Mouse (Mus musculus): ENCODE data around the gene Tox4. TPM values are rescaled to one million over a fixed set of nuclear protein-coding genes. Genes with fewer than 3 reads are reported as not detected.

Gene Tox4
- 56.0 and 61.0 TPM in 2 replicates for polyA plus RNA-seq (2015; fragmentation: Nextera tagmentation; extraction: Ambion mirVana)

GRCm38 (mm10) chr14:52278932-52279746 is at the start of gene Tox4, which contains the start of gene Rab2b:
Gene Tox4, plus strand, starts transcription at chr14:52279146.
Gene Rab2b, minus strand, starts transcription at chr14:52279545.
- H3K4me1 ChIP-seq: peaks cover 17% of the 10 kb centered on the region
- peaks cover 6% of the 10 kb centered on the region; the same call in 1 of the 2 replicates for H3K36me3 ChIP-seq (replicated peaks)
- peak; percentile 99 for ATAC-seq (replicated peaks)
- no peaks in the 10 kb centered on the region for H3K27me3 ChIP-seq (replicated peaks)
- H3K9ac ChIP-seq: peak within 1 kb of the TSS; percentile 70
- peak within 1 kb of the TSS; percentile 72 for H3K4me3 ChIP-seq
- WGBS: under 1% methylated on average over 66 of the region's 66 CpGs
- H3K9me3 ChIP-seq: no peaks in the 10 kb centered on the region
- H3K27ac ChIP-seq: peak within 1 kb of the TSS; percentile 88
- peak within 1 kb of the TSS; percentile 62 for H3K4me2 ChIP-seq

- Histone ChIP-seq H3K27ac (no peak overlapping the region), H3K4me2 (no peak overlapping the region), H3K36me3 (replicated peaks) (peaks cover 70% of the 10 kb centered on the region), H3K9me3 (no peaks in the 10 kb centered on the region), H3K27me3 (replicated peaks) (no peaks in the 10 kb centered on the region), H3K4me1 (no peaks in the 10 kb centered on the region), H3K9ac (no peak overlapping the region), H3K4me3 (no peak overlapping the region)
- WGBS: 86% methylated on average over 6 of the region's 6 CpGs
- ATAC-seq (replicated peaks): no peak
These were observed 46.7 kb upstream of the Tox4 start for GRCm38 (mm10) chr14:52232249-52232648.

DNA sequence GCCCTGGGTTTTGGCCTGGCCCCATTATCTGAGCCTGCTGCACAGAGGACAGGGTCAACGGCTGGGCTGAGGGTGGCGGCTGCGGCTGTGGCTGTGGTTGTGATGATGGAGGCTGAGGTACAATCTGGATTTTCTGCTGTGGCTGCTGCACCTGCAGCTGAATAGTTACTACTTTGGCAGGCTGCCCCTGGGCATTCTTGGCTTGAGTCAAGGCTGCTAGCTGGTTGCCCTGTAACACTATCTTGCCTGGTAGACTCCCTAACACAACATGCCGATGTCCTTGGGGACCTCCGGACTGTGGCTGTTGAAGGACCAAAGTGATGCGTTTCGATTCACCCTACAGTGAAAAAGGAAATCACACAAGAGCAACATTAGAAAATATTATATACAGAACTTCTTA is 43.8 kb upstream of the Tox4 start:
- no peaks in the 10 kb centered on the region for H3K9me3 ChIP-seq
- no peak overlapping the region for H3K4me3 ChIP-seq
- H3K4me2 ChIP-seq: no peak overlapping the region
- H3K27me3 ChIP-seq (replicated peaks): no peaks in the 10 kb centered on the region
- ATAC-seq (replicated peaks): no peak
- H3K9ac ChIP-seq: no peak overlapping the region
- 91% methylated on average over 7 of the region's 7 CpGs for WGBS
- no peak overlapping the region for H3K27ac ChIP-seq
- H3K36me3 ChIP-seq (replicated peaks): peaks cover 46% of the 10 kb centered on the region
- H3K4me1 ChIP-seq: no peaks in the 10 kb centered on the region

DNA sequence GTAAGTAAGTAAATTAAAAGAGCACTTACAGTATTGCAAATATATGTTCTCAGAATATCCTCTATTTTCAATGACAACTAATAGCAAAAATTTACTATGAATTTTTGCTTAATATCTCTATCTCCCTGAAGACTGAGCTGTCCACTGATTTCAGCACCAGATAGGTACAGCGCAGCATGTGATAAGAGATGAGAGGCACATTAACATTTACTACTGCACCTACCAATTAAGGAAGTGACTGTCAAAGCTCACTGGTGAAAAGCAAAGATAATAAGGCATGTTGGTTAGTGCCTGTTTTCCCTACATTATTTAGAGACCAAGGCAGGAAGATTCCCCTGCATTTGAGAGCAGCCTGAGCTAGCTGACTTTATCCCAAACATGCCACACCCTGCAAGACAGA is 42.7 kb upstream of the Tox4 start:
- H3K27ac ChIP-seq: no peak overlapping the region
- WGBS: 100% methylated on average over 1 of the region's 1 CpGs
- peaks cover 36% of the 10 kb centered on the region for H3K36me3 ChIP-seq (replicated peaks)
- H3K9me3 ChIP-seq: no peaks in the 10 kb centered on the region
- no peak for ATAC-seq (replicated peaks)
- no peaks in the 10 kb centered on the region for H3K27me3 ChIP-seq (replicated peaks)
- H3K4me3 ChIP-seq: no peak overlapping the region
- H3K4me1 ChIP-seq: no peaks in the 10 kb centered on the region
- no peak overlapping the region for H3K9ac ChIP-seq
- H3K4me2 ChIP-seq: no peak overlapping the region

- Histone ChIP-seq H3K4me2 (peak overlapping the region; percentile 81), H3K9ac (peak overlapping the region; percentile 68), H3K4me3 (peak overlapping the region; percentile 60), H3K27ac (peak overlapping the region; percentile 74), H3K36me3 (replicated peaks) (no peaks in the 10 kb centered on the region), H3K27me3 (replicated peaks) (no peaks in the 10 kb centered on the region), H3K9me3 (no peaks in the 10 kb centered on the region), H3K4me1 (peaks cover 15% of the 10 kb centered on the region)
- WGBS: under 1% methylated on average over 32 of the region's 32 CpGs
- peak; percentile 100 for ATAC-seq (replicated peaks)
These were observed 34.8 kb upstream of the Tox4 start for GRCm38 (mm10) chr14:52244041-52244689.

DNA sequence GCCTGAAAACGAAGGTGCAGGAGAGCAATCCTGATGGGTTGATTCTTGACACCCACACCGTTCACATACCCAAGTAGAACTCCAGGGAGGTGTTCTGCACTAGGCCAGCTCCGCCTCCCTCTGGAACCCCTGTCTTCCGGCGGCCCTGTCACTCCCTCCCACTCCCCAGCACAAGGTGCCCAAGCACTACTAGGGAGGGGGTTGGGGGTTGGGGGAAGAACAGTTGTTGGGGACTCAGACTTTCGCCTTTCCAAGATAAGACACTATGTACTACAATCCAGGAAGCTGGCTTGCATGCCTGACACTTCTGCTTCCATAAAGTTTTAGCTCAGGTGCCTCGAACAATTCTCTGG is 34.3 kb upstream of the Tox4 start:
- Histone ChIP-seq H3K4me2 (peak overlapping the region; percentile 81), H3K27ac (peak overlapping the region; percentile 64), H3K9ac (peak overlapping the region; percentile 59), H3K4me1 (peaks cover 15% of the 10 kb centered on the region), H3K4me3 (peak overlapping the region; percentile 60), H3K9me3 (no peaks in the 10 kb centered on the region), H3K27me3 (replicated peaks) (no peaks in the 10 kb centered on the region), H3K36me3 (replicated peaks) (0 out of 2 replicates have a peak, but pooled peaks cover 1% of the 10 kb centered on the region)
- ATAC-seq (replicated peaks): peak; percentile 85
- WGBS: 8% methylated on average over 7 of the region's 7 CpGs

DNA sequence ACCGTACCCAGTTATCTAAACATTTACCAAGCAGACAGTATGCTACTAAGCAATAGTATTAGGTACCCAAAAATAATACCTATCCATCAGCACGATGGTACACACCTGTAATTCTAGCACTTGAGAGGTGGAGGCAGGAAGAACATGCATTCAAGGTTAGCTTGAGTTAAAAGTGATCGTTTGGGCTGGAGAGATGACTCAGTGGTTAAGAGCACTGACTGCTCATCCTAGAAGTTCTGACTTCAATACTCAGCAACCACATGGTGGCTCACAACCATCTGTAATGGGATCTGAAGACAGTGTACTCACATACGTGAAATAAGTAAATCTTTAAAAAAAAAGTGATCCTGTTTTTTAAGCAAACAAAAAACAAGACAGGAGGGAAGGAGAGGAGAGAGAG is 32.8 kb upstream of the Tox4 start:
- Histone ChIP-seq H3K4me2 (no peak overlapping the region), H3K9ac (no peak overlapping the region), H3K36me3 (replicated peaks) (0 out of 2 replicates have a peak, but pooled peaks cover 3% of the 10 kb centered on the region), H3K9me3 (no peaks in the 10 kb centered on the region), H3K27me3 (replicated peaks) (no peaks in the 10 kb centered on the region), H3K27ac (no peak overlapping the region), H3K4me3 (no peak overlapping the region), H3K4me1 (peaks cover 15% of the 10 kb centered on the region)
- ATAC-seq (replicated peaks): no peak
- WGBS: 88% methylated on average over 4 of the region's 4 CpGs

DNA sequence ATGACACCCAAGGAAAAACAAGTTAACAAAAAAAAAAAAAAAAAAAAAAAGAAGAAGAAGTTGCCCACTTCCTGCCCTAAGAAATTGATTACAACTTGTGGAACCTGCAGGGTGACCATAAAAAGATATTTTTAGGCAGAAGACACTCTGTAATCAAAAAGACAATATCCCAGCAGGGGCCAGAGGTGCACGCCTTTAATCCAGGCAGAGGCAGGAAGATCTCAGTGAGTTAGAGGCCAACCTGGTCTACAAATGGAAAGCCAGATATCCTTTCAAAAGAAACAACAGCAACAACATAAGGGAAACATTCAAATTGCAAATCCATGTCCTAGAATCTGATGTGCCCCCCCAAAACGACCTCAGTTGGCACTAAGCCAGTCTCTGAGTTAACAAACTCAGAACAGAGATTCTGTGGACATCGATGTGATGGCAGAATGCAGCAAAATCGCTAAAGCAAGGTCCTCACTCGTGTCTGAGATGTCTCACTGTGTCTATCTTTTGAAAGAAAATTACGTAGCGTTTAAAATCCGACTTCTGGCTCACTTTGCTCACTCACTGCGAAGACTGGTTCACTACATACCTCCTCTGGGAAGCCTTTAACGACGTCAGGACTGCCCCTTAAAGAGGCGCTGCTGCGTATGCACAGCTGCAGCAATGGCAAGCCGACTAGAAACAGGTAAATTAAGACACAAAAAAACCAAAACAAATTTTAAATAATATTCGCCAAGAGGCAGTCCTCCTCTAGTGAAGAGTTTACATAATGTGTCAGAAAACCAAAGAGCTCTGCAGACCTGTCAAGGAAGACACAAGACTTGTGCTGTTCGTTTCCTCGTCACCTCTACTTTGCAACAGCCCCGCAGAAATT is 22.4 kb upstream of the Tox4 start:
- peak overlapping the region; percentile 96 for H3K4me3 ChIP-seq
- WGBS: 8% methylated on average over 18 of the region's 18 CpGs
- no peak for ATAC-seq (replicated peaks)
- no peaks in the 10 kb centered on the region for H3K9me3 ChIP-seq
- H3K4me2 ChIP-seq: peak overlapping the region; percentile 69
- H3K27me3 ChIP-seq (replicated peaks): no peaks in the 10 kb centered on the region
- H3K9ac ChIP-seq: peak overlapping the region; percentile 92
- peak overlapping the region; percentile 97 for H3K27ac ChIP-seq
- H3K36me3 ChIP-seq (replicated peaks): 0 out of 2 replicates have a peak, but pooled peaks cover 2% of the 10 kb centered on the region
- H3K4me1 ChIP-seq: peaks cover 27% of the 10 kb centered on the region

DNA sequence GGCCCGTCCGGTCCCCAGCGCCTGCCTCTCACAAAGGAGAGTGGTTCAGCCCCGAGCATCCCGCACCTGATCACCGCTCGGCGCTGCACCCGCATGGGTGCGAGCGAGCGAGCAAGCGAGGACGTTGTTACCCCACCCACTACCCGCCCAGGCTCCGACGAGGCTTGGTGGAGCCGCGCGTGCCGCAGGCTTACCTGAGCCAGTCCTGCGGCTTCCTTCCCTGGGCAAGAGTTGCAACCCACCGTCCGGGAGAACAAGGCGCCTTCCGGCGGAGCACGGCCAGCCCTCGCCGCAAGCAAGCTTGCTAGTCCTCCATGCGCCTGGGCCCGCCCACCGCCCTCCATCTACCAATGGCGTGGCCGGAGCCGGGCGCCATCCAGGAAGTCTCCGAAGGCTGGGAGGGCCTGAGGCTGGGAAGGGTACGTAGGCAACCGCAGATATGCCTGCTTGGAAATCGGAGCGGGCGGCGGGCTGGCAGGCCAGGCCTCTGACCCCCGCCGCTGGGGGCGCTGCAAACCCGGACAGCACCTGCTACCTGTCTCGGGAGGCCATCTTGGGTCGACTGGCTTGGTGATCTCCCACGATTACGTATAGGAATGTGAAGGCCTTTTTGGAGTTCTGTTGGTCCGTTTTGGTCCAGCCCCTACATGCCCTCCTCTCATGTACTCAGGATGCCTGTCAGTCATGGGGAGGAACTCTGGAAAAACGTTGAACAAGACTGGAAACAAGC is 21.3 kb upstream of the Tox4 start, which contains the start of gene Chd8:
Gene Chd8 (minus strand): TSS at position 297 of the 730 bp plus-strand sequence.
- H3K4me1 ChIP-seq: peaks cover 27% of the 10 kb centered on the region
- no peaks in the 10 kb centered on the region for H3K9me3 ChIP-seq
- peak within 1 kb of the TSS; percentile 97 for H3K27ac ChIP-seq
- ATAC-seq (replicated peaks): peak; percentile 100
- under 1% methylated on average over 52 of the region's 54 CpGs for WGBS
- peak within 1 kb of the TSS; percentile 92 for H3K9ac ChIP-seq
- H3K27me3 ChIP-seq (replicated peaks): no peaks in the 10 kb centered on the region
- 0 out of 2 replicates have a peak, but pooled peaks cover 5% of the 10 kb centered on the region for H3K36me3 ChIP-seq (replicated peaks)
- H3K4me3 ChIP-seq: peak within 1 kb of the TSS; percentile 96
- H3K4me2 ChIP-seq: peak within 1 kb of the TSS; percentile 69

DNA sequence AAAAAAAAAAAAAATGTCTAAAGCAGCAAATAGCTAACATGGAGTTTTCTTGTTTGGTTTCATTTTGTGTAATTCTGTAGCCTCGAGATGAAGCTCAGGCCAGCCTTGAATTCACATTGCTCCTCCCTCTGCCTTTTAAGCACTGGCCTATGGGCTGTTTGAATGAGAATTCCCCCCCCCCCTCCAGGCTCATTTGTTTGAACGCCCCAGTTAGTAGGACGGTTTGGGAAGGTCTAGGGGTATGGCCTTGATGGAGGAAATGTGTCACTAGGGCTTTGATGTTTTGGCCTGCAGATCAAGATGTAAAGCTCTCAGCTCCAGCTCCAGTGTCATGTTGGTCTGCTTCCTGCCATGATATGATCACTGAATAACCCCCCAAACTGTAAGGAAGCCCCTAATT is 6.2 kb upstream of the Tox4 start:
- Histone ChIP-seq H3K27me3 (replicated peaks) (no peaks in the 10 kb centered on the region), H3K27ac (no peak overlapping the region), H3K4me3 (no peak overlapping the region), H3K4me1 (no peaks in the 10 kb centered on the region), H3K4me2 (no peak overlapping the region), H3K9ac (no peak overlapping the region), H3K9me3 (no peaks in the 10 kb centered on the region), H3K36me3 (replicated peaks) (peaks cover 18% of the 10 kb centered on the region; the same call in 1 of the 2 replicates)
- no peak for ATAC-seq (replicated peaks)
- WGBS: 65% methylated on average over 3 of the region's 3 CpGs

- Histone ChIP-seq H3K4me1 (peaks cover 17% of the 10 kb centered on the region), H3K36me3 (replicated peaks) (peaks cover 12% of the 10 kb centered on the region; the same call in 1 of the 2 replicates), H3K4me3 (no peak overlapping the region), H3K27ac (no peak overlapping the region), H3K27me3 (replicated peaks) (no peaks in the 10 kb centered on the region), H3K9me3 (no peaks in the 10 kb centered on the region), H3K4me2 (no peak overlapping the region), H3K9ac (no peak overlapping the region)
- WGBS: 92% methylated on average over 4 of the region's 4 CpGs
- no peak for ATAC-seq (replicated peaks)
These were observed 1.7 kb upstream of the Tox4 start for GRCm38 (mm10) chr14:52277210-52277609.
